In the genomic region with DNA sequence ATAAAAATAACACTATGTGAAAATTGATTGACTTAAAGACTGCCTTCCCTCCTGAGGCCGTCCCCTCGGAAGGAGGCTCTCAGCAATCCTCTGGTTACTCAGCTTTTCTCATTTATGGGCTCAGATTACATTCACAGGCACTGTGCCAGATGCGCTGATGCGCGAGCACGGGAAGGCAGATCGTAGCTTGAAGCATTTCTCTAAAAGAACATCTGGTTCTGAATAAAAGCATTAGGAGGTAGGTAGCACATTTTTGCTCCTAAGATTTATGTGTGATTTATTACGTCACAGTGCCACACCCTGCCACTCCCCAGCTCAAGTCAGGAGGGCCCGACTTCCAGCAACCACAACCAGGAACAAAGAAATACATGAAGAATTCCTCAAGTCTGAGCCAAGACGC, we compare ENCODE assay signal across 9 mouse cellular contexts. TPM values are rescaled to one million over a fixed set of nuclear protein-coding genes. Genes with fewer than 3 reads are reported as not detected.
A peak's percentile ranks its signal among the peaks of the same experiment; 100 is the strongest.
DNase-seq lines count a peak whose midpoint lies in the region; ATAC-seq and TF ChIP-seq lines count a peak whose summit lies in the region.
"Had no signal": no experiment of that assay in that cellular context is flagged by ENCODE, and none has a peak within 500 bp of the region (broad histone marks: within the 10 kb centered on the region; RNA-seq: fewer than 3 reads in every experiment).

No protein-coding gene starts in this region.

- no peaks in the 10 kb centered on the region; the same call in 1 of the 2 replicates for H3K4me1 ChIP-seq in cortical plate, adult 2 months (ENCODE audit: control insufficient read depth, insufficient read depth, low read length)
- no peaks in the 10 kb centered on the region for H3K4me1 ChIP-seq in heart, embryonic 14.5 days (ENCODE audit: control insufficient read depth in 2 of 2, insufficient read depth in 2 of 2, low read length in 2 of 2)
- H3K4me1 ChIP-seq in kidney, postnatal 0 days (replicated peaks; ENCODE audit: insufficient read depth, low read length), result no peaks in the 10 kb centered on the region
- H3K4me1 ChIP-seq in stomach, embryonic 16.5 days (ENCODE audit: control insufficient read depth, insufficient read depth, low read length), result no peaks in the 10 kb centered on the region

- no peak overlapping the region for H3K9ac ChIP-seq in heart, embryonic 14.5 days (ENCODE audit: low read length)
- no peak overlapping the region for H3K9ac ChIP-seq in kidney, postnatal 0 days (ENCODE audit: low read depth, low read length)
- no peak overlapping the region for H3K9ac ChIP-seq in stomach, embryonic 16.5 days (ENCODE audit: low read length)
- H3K9ac ChIP-seq: neural tube, embryonic 12.5 days had no signal

- peak overlapping the region; percentile 14; the same call in 1 of the 2 replicates for H3K4me2 ChIP-seq in heart, embryonic 14.5 days (ENCODE audit: low read length)
- H3K4me2 ChIP-seq in kidney, postnatal 0 days (ENCODE audit: low read length), result peak overlapping the region; percentile 5; the same call in 1 of the 2 replicates
- H3K4me2 ChIP-seq in stomach, embryonic 16.5 days (ENCODE audit: low read depth, low read length), result peak overlapping the region; percentile 9; the same call in 1 of the 2 replicates
- H3K4me2 ChIP-seq: neural tube, embryonic 12.5 days had no signal

- 56% methylated on average over 10 of the region's 10 CpGs for WGBS in heart, embryonic 14.5 days
- WGBS in kidney, postnatal 0 days, result 18% methylated on average over 10 of the region's 10 CpGs
- 31% methylated on average over 10 of the region's 10 CpGs for WGBS in stomach, embryonic 16.5 days

- no peak for TF ChIP-seq POLR2A in cortical plate, adult 2 months (IDR thresholded peaks at IDR 0.05; ENCODE audit: extremely low read depth, insufficient read depth, low read length)

- no peaks in the 10 kb centered on the region for H3K9me3 ChIP-seq in heart, embryonic 14.5 days (ENCODE audit: control insufficient read depth, low read length)
- H3K9me3 ChIP-seq in kidney, postnatal 0 days (replicated peaks; ENCODE audit: low read length), result no peaks in the 10 kb centered on the region
- H3K9me3 ChIP-seq in stomach, embryonic 16.5 days (replicated peaks; ENCODE audit: control insufficient read depth, low read length), result no peaks in the 10 kb centered on the region
- H3K9me3 ChIP-seq: neural tube, embryonic 12.5 days had no signal

- H3K4me3 ChIP-seq in cortical plate, adult 2 months (ENCODE audit: insufficient read depth, low read length), result peak overlapping the region; percentile 1; the same call in 1 of the 2 replicates
- H3K4me3 ChIP-seq in heart, embryonic 14.5 days (ENCODE audit: control insufficient read depth in 1 of 2, insufficient read depth in 1 of 2, low read depth in 1 of 2, low read length in 2 of 2), result no peak overlapping the region
- no peak overlapping the region for H3K4me3 ChIP-seq in kidney, postnatal 0 days (replicated peaks; ENCODE audit: low read depth, low read length)
- no peak overlapping the region for H3K4me3 ChIP-seq in stomach, embryonic 16.5 days (replicated peaks; ENCODE audit: low read length)
- H3K4me3 ChIP-seq: neural tube, embryonic 12.5 days had no signal

- no peak for ATAC-seq in heart, embryonic 14.5 days (ENCODE audit: insufficient number of reproducible peaks, insufficient read depth, low FRiP score, low read depth)
- no peak; the same call in 1 of the 2 replicates for ATAC-seq in kidney, postnatal 0 days (replicated peaks; ENCODE audit: low FRiP score, low read depth)
- ATAC-seq in stomach, embryonic 16.5 days (ENCODE audit: insufficient read depth, low FRiP score), result peak; percentile 56; the same call in 1 of the 2 replicates

- no peaks in the 10 kb centered on the region for H3K27me3 ChIP-seq in heart, embryonic 14.5 days (ENCODE audit: control insufficient read depth, insufficient read depth, low read length)
- H3K27me3 ChIP-seq in kidney, postnatal 0 days (ENCODE audit: insufficient read depth, low read length), result no peaks in the 10 kb centered on the region
- no peaks in the 10 kb centered on the region for H3K27me3 ChIP-seq in stomach, embryonic 16.5 days (ENCODE audit: control insufficient read depth, insufficient read depth, low read length)
- H3K27me3 ChIP-seq: neural tube, embryonic 12.5 days had no signal

- TF ChIP-seq CTCF in cortical plate, adult 2 months (IDR thresholded peaks at IDR 0.05; ENCODE audit: extremely low read depth, insufficient read depth, low read length), result no peak
- TF ChIP-seq CTCF in kidney, postnatal 0 days (IDR thresholded peaks at IDR 0.05; ENCODE audit: low read depth), result no peak

- no peak overlapping the region for H3K27ac ChIP-seq in cortical plate, adult 2 months (ENCODE audit: insufficient read depth, low read length)
- H3K27ac ChIP-seq in heart, embryonic 14.5 days (replicated peaks in 1 of 2; ENCODE audit: control insufficient read depth in 1 of 2, insufficient read depth in 1 of 2, low read depth in 2 of 2, low read length in 2 of 2), result no peak overlapping the region
- H3K27ac ChIP-seq in kidney, postnatal 0 days, result no peak overlapping the region
- H3K27ac ChIP-seq in stomach, embryonic 16.5 days (ENCODE audit: low read length), result no peak overlapping the region
- H3K27ac ChIP-seq: neural tube, embryonic 12.5 days had no signal

- no peaks in the 10 kb centered on the region for H3K36me3 ChIP-seq in heart, embryonic 14.5 days (ENCODE audit: control insufficient read depth, insufficient read depth, low read length)
- H3K36me3 ChIP-seq in kidney, postnatal 0 days (ENCODE audit: insufficient read depth, low read length), result no peaks in the 10 kb centered on the region
- no peaks in the 10 kb centered on the region for H3K36me3 ChIP-seq in stomach, embryonic 16.5 days (ENCODE audit: control insufficient read depth, insufficient read depth, low read length)
- H3K36me3 ChIP-seq: neural tube, embryonic 12.5 days had no signal

- DNase-seq in gastrocnemius, adult 18-20 months (ENCODE audit: low spot score), result peak; percentile 54
- DNase-seq in gastrocnemius, postnatal 25 days, result no peak
- peak; percentile 85 for DNase-seq in kidney, postnatal 0 days (ENCODE audit: low spot score)
- DNase-seq in lung, postnatal 36 days, result peak; percentile 39
- DNase-seq in spleen, postnatal 36 days (ENCODE audit: low spot score in 2 of 2), result no peak

RNA-seq across cellular contexts. Expression of gene Galnt3, which starts 55.5 kb away (rescaled TPM):
- under 1 TPM in 1 of 2 experiments, not detected in 1; 0.36 TPM for total RNA-seq in gastrocnemius, adult 18-20 months (2021)
- total RNA-seq in gastrocnemius, postnatal 25 days (2021), result not detected
- polyA plus RNA-seq in cortical plate, adult 2 months (2012; rRNA removed), result 2.0 and 2.4 TPM in 2 replicates
- 0.45 TPM in 1 of 2 replicates, not detected in the other for polyA plus RNA-seq in heart, embryonic 14.5 days (2014; fragmentation: Nextera tagmentation; extraction: Ambion mirVana)
- polyA plus RNA-seq in kidney, postnatal 0 days (2015; fragmentation: Nextera tagmentation; extraction: Ambion mirVana), result 15.3 and 17.3 TPM in 2 replicates
- polyA plus RNA-seq in stomach, embryonic 16.5 days (2015; fragmentation: Nextera tagmentation; extraction: Ambion mirVana), result 10.2 and 12.4 TPM in 2 replicates

Comparison
In these comparisons a context has a peak if more than half of its experiments do, and no peak if none do; other contexts are left out.
1. DNase-seq: peak in gastrocnemius, adult 18-20 months (single experiment), kidney, postnatal 0 days (single experiment) and lung, postnatal 36 days (single experiment); none in gastrocnemius, postnatal 25 days (single experiment) and spleen, postnatal 36 days (0 of 2).
2. Peak in every context shown above with its lines, with median percentiles within 50 percentile points of each other: H3K4me2 ChIP-seq.